Mouse (Mus musculus) lung, postnatal 0 days (tissue): ENCODE measurements around the gene Rtn4.

Source experiments
- CTCF ChIP-seq: IDR thresholded peaks from 2 replicates; pipeline ENCODE4 v1.5.1; 2016; ENCODE audit warnings: antibody characterized with exemption, mild to moderate bottlenecking
- EP300 ChIP-seq: IDR thresholded peaks from 2 replicates; pipeline ENCODE4 v1.6.1; 2016; ENCODE audit warnings: antibody characterized with exemption, mild to moderate bottlenecking, control low read depth

DNA sequence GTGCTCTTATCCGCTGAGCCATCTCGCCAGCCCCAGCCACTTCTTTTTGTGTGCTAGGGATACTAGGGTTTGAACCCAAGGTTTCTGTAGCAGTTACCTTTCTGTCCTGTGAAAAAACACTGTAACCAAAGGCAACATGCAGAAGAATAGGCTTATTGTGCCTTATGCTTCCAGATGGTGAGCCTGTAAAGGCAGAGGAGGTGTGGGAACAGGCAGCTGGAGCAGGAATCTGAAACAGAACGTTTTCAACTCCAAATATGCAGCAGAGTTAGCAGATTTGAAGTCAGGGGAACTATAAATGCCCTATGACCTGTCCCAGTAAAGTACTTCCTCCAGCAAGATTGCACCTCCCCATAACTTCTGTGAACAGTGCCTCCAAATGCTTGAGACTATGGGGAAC is 12.0 kb upstream of the Rtn4 start:
- TF ChIP-seq CTCF (no peak), EP300 (no peak)
